Mouse (Mus musculus) embryonic facial prominence, embryonic 11.5 days (tissue): ENCODE measurements around the gene Galnt18. TPM values are rescaled to one million over a fixed set of nuclear protein-coding genes. Genes with fewer than 3 reads are reported as not detected.

Source experiments
- ATAC-seq: fragments of 200-750 bp; cut with Nextera tagmentation; replicated peaks from 2 replicates; pipeline ENCODE4 v1.8.0; 2017; ENCODE audit warnings: low read depth; ENCODE audit not compliant: insufficient number of reproducible peaks, low FRiP score, low TSS enrichment
- DNase-seq: peaks from one replicate; pipeline ENCODE4 v3.0.0-alpha.2; 2015; ENCODE audit warnings: low spot score
- H3K27ac ChIP-seq: fragments of 300-500 bp; sonication (generic); replicated peaks from 2 replicates; pipeline ENCODE4 v1.5.1; 2014; ENCODE audit warnings: mild to moderate bottlenecking, low read depth, low read length, control low read depth
- H3K27me3 ChIP-seq: fragments of 300-500 bp; sonication (generic); 2 replicates; pipeline ENCODE4 v1.6.1; 2014; ENCODE audit warnings: mild to moderate bottlenecking, low read length, moderate library complexity, mixed read lengths; ENCODE audit not compliant: control insufficient read depth, insufficient read depth
- H3K36me3 ChIP-seq: fragments of 300-500 bp; sonication (generic); replicated peaks from 2 replicates; pipeline ENCODE4 v1.6.1; 2014; ENCODE audit warnings: low read depth, mild to moderate bottlenecking, low read length, moderate library complexity, mixed read lengths; ENCODE audit not compliant: control insufficient read depth, insufficient read depth
- H3K4me1 ChIP-seq: fragments of 300-500 bp; sonication (generic); 2 replicates; pipeline ENCODE4 v1.6.1; 2014; ENCODE audit warnings: low read length, mixed read lengths; ENCODE audit not compliant: control insufficient read depth, insufficient read depth
- H3K4me2 ChIP-seq: fragments of 300-500 bp; sonication (generic); 2 replicates; pipeline ENCODE4 v1.6.1; 2014; ENCODE audit warnings: low read depth, mild to moderate bottlenecking, control low read depth, low read length, moderate library complexity
- H3K4me3 ChIP-seq: fragments of 300-500 bp; sonication (generic); 2 replicates; pipeline ENCODE4 v1.5.1; 2014; ENCODE audit warnings: low read depth, low read length, control low read depth
- H3K9ac ChIP-seq: fragments of 300-500 bp; sonication (generic); replicated peaks from 2 replicates; pipeline ENCODE4 v1.6.1; 2014; ENCODE audit warnings: mild to moderate bottlenecking, control low read depth, low read length
- H3K9me3 ChIP-seq: fragments of 300-500 bp; sonication (generic); replicated peaks from 2 replicates; pipeline ENCODE4 v1.6.1; 2016; ENCODE audit warnings: mild to moderate bottlenecking, low read length, inconsistent platforms, mixed read lengths; ENCODE audit not compliant: control insufficient read depth
- WGBS: fragments of 180-500 bp; shearing (Covaris S2); extraction: QIAGEN DNeasy Blood & Tissue Kit; methylation state at CpG from one replicate; pipeline ENCODE4 v1.1.7; 2014; 5-methylcytosine and 5-hydroxymethylcytosine counted together
- polyA plus RNA-seq: library from polyadenylated mRNA; unstranded; fragments of >200 nt; fragmentation: Nextera tagmentation; extraction: Ambion mirVana; gene quantifications from 2 replicates; pipeline ENCODE4 v1.2.1, GENCODE M21; 2014

Galnt18 gene
- polyA plus RNA-seq, 1 experiment from 2014 or later, result 7.0 TPM

- DNase-seq (no peak), ATAC-seq (no peak)
- H3K9ac ChIP-seq, result no peak overlapping the region
- H3K4me3 ChIP-seq, result no peak overlapping the region
- no peak overlapping the region for H3K4me2 ChIP-seq
- no peaks in the 10 kb centered on the region for H3K27me3 ChIP-seq
- H3K36me3 ChIP-seq, result no peaks in the 10 kb centered on the region
- H3K27ac ChIP-seq, result no peak overlapping the region
- H3K9me3 ChIP-seq, result no peaks in the 10 kb centered on the region
- WGBS, result 90% methylated on average over 5 of the region's 5 CpGs
- H3K4me1 ChIP-seq, result no peaks in the 10 kb centered on the region
Measured at GRCm38 (mm10) chr7:111800120-111800519, 20.3 kb upstream of the Galnt18 start.

- H3K4me1 ChIP-seq, result no peaks in the 10 kb centered on the region
- ATAC-seq, result no peak
Measured at GRCm38 (mm10) chr7:111799021-111799420, 19.2 kb upstream of the Galnt18 start.

GRCm38 (mm10) chr7:111797337-111798010, 17.7 kb upstream of the Galnt18 start:
- no peak overlapping the region for H3K4me3 ChIP-seq
- no peak for ATAC-seq
- 88% methylated on average over 13 of the region's 13 CpGs for WGBS
- H3K36me3 ChIP-seq, result no peaks in the 10 kb centered on the region
- DNase-seq, result no peak
- H3K27ac ChIP-seq, result no peak overlapping the region
- H3K9me3 ChIP-seq, result no peaks in the 10 kb centered on the region
- no peaks in the 10 kb centered on the region for H3K27me3 ChIP-seq
- no peaks in the 10 kb centered on the region for H3K4me1 ChIP-seq
- no peak overlapping the region for H3K9ac ChIP-seq
- no peak overlapping the region for H3K4me2 ChIP-seq

More at GRCm38 (mm10) chr7:111799021-111799420, 19.2 kb upstream of the Galnt18 start:
- WGBS, result 79% methylated on average over 5 of the region's 5 CpGs
- H3K27me3 ChIP-seq, result no peaks in the 10 kb centered on the region
- H3K27ac ChIP-seq, result no peak overlapping the region
- no peaks in the 10 kb centered on the region for H3K36me3 ChIP-seq
- DNase-seq, result no peak
- H3K4me3 ChIP-seq, result no peak overlapping the region
- H3K4me2 ChIP-seq, result no peak overlapping the region
- no peaks in the 10 kb centered on the region for H3K9me3 ChIP-seq
- H3K9ac ChIP-seq, result no peak overlapping the region

- H3K9me3 ChIP-seq, result no peaks in the 10 kb centered on the region
- no peak overlapping the region for H3K4me2 ChIP-seq
- no peak for ATAC-seq
- H3K27ac ChIP-seq, result no peak overlapping the region
- no peak overlapping the region for H3K4me3 ChIP-seq
- DNase-seq, result no peak
- no peaks in the 10 kb centered on the region; the same call in 1 of the 2 replicates for H3K4me1 ChIP-seq
- H3K9ac ChIP-seq, result no peak overlapping the region
- no peaks in the 10 kb centered on the region for H3K27me3 ChIP-seq
- no peaks in the 10 kb centered on the region for H3K36me3 ChIP-seq
Measured at GRCm38 (mm10) chr7:111795059-111795458, 15.3 kb upstream of the Galnt18 start.

- Histone ChIP-seq H3K4me1 (no peaks in the 10 kb centered on the region; the same call in 1 of the 2 replicates), H3K4me2 (no peak overlapping the region), H3K9me3 (no peaks in the 10 kb centered on the region), H3K27ac (no peak overlapping the region), H3K27me3 (no peaks in the 10 kb centered on the region), H3K36me3 (no peaks in the 10 kb centered on the region), H3K4me3 (no peak overlapping the region), H3K9ac (no peak overlapping the region)
- DNase-seq (no peak), ATAC-seq (no peak)
- WGBS, result 90% methylated on average over 3 of the region's 3 CpGs
Measured at GRCm38 (mm10) chr7:111792154-111792553, 12.4 kb upstream of the Galnt18 start.

DNA sequence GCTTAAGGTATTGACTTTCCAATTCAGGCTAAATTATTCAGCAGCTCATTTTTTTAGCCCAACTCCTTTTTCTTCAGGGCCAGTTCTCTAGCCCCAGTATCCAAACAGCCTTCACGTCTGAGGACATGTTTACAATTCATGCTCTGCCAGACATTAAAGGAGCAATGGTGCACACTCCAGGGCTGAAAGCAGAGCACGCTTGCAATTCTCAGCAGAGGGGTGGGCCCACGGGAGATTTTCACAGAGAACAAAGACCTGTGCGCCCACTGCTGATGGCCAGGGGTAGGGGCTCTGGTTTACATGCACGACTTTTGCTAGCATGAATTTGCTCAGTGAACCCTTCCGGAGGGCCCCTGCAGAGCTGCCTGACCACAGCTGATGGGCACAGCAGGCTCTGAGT, 11.6 kb upstream of the Galnt18 start:
- H3K4me2 ChIP-seq, result no peak overlapping the region
- WGBS, result 55% methylated on average over 6 of the region's 6 CpGs
- H3K4me3 ChIP-seq, result no peak overlapping the region
- no peak overlapping the region for H3K9ac ChIP-seq
- H3K4me1 ChIP-seq, result no peaks in the 10 kb centered on the region; the same call in 1 of the 2 replicates
- H3K27me3 ChIP-seq, result no peaks in the 10 kb centered on the region
- no peaks in the 10 kb centered on the region for H3K9me3 ChIP-seq
- DNase-seq (peak; percentile 18), ATAC-seq (0 out of 2 replicates have a peak, but pooled peaks have one; percentile 56)
- no peaks in the 10 kb centered on the region for H3K36me3 ChIP-seq
- H3K27ac ChIP-seq, result 0 out of 2 replicates have a peak overlapping the region, but pooled peaks have one; percentile 20

- Histone ChIP-seq H3K9me3 (no peaks in the 10 kb centered on the region), H3K9ac (no peak overlapping the region), H3K4me1 (no peaks in the 10 kb centered on the region; the same call in 1 of the 2 replicates), H3K36me3 (no peaks in the 10 kb centered on the region), H3K27ac (no peak overlapping the region), H3K27me3 (no peaks in the 10 kb centered on the region), H3K4me2 (no peak overlapping the region), H3K4me3 (no peak overlapping the region)
- ATAC-seq, result no peak
- DNase-seq, result no peak
- 82% methylated on average over 2 of the region's 2 CpGs for WGBS
Measured at GRCm38 (mm10) chr7:111787921-111788320, 8.1 kb upstream of the Galnt18 start.

GRCm38 (mm10) chr7:111785478-111785877, 5.7 kb upstream of the Galnt18 start:
- Histone ChIP-seq H3K4me1 (no peaks in the 10 kb centered on the region), H3K9ac (no peak overlapping the region), H3K9me3 (no peaks in the 10 kb centered on the region), H3K27me3 (no peaks in the 10 kb centered on the region), H3K4me3 (no peak overlapping the region), H3K27ac (no peak overlapping the region), H3K36me3 (no peaks in the 10 kb centered on the region), H3K4me2 (no peak overlapping the region)
- no peak for ATAC-seq
- WGBS, result 77% methylated on average over 8 of the region's 8 CpGs
- no peak for DNase-seq
